Mouse (Mus musculus) lung, adult 18-20 months (tissue): ENCODE results near the gene Ints14.
A peak's percentile ranks its signal among the peaks of the same experiment; 100 is the strongest.
"Not testable (repeated sequence)": the region's sequence is repeated elsewhere in the genome, so short reads cannot be mapped to it uniquely, and the experiment has no call there.

Experiments
- DNase-seq, 2 experiments: peaks; one replicate each; pipeline ENCODE4 v3.0.0; 2022; ENCODE audit warnings: mixed read lengths in 2 of 2

Ints14 gene

DNA sequence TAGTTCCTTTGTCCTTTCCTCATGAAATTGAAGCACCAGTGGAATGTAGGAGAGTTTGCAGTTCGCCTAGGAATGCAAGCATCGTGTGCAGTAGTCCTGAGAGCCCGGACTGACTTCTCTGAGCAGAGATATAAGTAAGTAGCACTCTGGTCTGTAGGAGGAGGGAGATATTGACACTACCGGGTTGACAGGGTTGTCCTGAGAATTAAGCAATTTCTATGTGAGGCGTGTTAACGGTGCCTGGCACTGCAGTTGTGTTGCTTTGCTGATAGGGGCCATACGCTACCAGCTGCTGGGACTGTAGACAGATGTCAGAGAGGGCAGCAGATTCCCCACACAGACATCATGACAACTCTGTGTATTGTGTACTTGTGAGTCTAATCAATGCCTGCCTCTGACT is 7.5 kb upstream of the Ints14 start:
- no peak for DNase-seq

DNA sequence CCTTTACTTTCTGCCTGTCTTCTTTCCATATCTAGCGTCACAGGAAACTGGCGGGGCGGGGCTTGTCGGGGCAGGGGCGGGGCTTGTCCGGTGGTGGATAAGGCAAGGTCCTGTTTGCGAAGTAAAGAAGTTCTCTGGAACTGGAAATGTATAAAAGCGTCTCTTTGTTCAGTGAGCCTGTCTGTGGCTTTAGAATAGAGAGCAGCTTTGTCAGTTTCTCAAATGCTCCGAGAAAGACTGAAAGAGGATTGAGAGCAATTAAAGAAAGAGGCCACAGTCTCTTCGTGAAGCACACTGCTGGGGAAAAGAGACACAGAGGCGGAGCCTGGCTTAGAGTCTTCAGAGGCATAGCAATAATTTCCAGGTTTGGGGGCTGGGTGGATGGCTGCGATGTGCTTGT is 4.4 kb upstream of the Ints14 start:
- no peak for DNase-seq

DNA sequence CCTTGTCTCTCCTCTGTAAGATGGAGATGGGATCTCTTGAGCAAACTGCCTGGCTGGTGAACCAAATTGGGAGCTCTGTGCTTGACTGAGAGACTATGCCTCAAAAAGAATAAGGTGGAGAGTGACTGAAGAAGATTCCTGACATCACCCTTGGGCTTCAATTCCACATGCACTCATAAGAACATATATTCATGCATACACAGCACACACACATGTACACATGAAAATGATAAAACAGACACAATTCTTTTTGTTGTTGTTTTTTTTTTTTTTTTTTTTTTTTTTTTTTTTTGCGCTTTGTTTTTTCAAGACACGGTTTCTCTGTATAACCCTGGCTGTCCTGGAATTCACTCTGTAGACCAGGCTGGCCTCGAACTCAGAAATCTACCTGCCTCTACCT is 3.4 kb upstream of the Ints14 start:
- DNase-seq: no peak

DNA sequence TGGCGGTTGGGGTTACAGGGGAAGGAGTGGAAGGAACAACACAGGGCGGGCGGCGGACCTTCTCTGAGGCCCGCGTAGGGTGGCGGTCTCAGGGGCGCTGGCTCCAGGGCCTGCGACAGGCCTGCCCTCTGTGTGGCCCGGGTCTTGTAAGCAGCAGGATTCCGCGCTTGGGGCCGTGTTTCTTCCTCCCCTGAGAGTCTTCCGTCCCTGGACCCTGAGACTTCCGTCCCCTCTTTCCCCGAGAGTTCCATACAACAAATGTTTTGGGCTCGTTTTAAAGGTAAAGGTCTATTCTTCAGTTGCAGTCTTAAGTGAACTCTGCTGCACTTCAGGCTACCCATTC is 244 bp downstream of the Ints14 start:
- DNase-seq: no peak

DNA sequence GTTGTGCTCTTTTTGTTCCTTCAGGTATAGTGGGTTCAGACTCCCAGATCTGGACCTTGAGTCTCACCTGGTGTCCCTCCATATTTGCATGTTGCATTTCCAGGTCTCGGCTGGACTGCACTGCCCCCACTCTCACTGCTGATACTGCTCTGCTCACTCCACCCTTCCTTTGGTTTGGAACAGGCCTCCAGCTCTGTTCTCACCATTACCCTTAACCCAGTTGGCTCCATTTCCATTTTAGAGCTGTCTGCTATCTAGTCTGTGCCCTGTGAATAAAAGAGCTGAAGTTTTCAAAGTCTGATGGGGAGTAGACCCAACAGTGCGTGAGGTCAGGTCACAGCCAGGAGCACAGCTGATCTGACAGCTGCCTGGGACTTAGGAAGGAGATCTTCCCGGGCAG is 19.8 kb downstream of the Ints14 start:
- DNase-seq: no peak

DNA sequence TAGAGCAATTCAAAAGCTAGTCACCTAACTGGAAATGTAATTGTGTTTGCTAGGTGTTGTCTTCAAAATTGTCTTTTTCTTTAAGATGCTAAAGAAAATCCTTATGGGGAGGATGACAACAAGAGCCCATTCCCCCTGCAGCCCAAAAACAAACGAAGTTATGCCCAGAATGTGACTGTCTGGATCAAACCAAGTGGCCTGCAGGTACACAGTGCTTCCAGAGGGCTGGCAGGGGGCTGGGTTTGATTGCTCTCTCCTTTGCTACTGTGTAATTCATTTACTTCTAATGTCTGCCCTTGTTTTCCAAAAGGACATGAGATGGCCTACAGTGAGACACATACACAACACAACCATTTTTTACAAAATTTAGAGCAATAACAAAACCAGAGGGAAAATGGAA is 21.2 kb downstream of the Ints14 start:
- DNase-seq: no peak

DNA sequence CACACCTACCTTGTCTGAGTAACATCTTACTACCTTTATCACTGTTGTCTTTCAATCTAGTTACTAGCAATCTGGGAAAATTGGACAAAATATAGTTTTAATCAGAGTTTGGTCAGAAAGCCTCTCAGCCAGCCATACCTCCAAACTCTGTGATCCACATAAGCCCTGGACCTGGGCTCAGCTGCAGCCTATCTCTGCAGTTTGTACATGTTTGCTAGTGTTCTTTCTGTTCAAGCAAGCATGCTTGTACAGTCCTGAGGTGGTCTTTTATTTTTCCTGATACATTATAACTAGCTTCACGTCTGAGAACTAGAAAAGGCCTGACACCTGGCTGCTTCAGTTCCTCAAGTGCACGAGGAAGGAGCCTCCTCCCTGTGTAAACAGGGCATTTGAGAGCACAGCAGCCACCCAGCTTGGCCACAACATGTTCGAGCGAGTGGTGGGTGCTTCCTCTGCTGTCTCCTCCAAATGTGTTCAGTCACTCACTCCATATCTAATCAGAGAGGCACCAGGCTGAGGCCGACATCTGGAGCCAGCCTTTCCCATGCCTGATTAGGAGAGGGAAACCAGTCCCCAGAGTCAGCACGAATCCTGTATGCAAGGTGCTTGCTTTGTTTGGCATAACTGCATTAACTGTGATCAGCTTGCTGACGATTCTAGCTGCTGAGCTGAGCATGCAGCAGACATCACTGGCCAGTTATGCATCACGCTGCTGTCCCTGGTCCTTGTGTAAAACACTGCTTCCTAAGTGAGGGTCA is 24.5 kb downstream of the Ints14 start:
- no peak for DNase-seq

DNA sequence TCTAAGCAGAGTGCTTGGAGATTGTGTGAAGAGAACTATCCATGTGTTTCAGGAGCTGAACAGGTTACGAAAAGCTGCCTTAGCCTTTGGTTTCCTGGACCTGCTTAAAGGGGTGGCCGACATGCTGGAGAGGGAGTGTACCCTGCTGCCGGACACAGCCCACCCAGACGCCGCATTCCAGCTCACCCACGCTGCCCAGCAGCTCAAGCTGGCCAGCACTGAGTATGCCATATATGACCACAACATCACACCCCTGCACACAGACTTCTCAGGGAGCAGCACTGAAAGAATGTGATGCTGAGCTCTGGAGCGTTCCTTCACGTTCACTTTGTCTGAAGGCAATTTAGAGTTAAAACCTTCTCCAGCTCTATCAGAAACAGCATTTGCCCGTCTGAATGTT is 25.1 kb downstream of the Ints14 start:
- no peak for DNase-seq

DNA sequence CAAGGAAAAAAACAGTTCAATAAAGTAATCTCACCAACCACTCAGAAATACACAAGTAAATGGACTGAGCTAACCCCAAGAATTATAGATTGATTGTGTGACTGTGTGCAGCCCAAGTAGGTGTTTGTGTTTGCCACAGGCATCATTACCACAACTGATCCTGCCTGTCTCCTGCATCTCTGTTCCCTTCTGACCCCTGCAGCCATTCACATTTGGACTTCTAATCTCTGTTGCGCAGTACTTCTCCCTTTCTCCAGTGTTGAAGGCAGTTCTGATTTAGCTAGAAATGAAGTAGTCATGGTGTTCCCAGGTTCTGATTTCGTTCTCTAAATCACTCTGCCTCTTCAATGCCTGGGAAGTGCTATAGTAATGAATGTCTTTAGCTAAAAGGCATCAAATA is 26.9 kb downstream of the Ints14 start:
- no peak for DNase-seq

DNA sequence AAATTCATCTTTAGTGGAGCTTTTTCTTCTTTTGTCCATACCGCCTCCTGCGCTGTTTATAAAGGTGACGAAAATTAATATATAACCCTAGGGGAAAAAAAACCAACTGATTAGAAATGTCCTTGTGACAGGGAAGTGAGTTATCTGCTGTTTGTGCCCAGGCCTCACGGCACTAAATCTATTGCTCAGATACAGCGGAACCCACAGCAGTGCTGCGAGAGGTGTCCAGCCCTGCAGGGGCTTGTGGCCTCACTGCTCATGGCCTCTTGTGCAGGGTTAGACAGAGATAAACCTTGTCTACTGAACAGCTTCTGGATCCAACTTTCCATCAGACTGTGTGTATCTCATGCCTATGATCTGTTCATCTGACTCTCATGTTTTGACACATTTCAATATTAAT is 27.7 kb downstream of the Ints14 start:
- DNase-seq: no peak

DNA sequence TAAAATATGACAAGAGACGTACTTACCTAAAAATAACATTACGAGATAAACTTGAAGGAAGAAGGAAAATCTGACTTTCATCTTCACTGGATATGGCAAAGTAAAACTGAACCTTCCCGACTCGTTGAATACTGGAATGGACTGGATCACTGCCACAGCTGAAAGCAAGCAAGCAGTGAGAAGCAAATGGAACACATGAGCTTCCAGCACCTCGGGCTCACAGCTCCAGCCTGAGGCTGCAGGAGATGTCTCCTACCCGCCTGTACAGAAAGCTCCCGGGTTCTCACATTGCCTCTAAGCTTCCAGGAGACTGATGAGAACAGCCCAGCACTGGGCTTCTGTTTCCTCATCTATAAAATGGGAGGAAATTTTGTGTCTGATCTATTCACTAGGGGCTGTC is 29.6 kb downstream of the Ints14 start:
- no peak for DNase-seq

DNA sequence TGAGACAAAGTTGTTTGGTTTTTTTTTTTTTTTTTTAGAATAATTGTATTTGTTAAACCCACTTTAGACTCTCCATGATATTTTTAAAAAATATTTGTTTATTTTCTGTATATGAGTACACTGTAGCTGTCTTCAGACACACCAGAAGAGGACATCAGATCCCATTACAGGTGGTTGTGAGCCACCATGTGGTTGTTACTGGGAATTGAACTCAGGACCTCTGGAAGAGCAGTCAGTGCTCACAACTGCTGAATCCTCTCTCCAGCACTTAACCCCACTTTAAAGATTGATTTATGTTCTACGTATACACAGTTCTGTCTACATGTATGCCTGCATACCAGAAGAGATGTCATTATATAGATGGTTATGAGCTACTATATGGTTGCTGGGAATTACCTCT is 34.8 kb downstream of the Ints14 start:
- DNase-seq: not testable (repeated sequence)

DNA sequence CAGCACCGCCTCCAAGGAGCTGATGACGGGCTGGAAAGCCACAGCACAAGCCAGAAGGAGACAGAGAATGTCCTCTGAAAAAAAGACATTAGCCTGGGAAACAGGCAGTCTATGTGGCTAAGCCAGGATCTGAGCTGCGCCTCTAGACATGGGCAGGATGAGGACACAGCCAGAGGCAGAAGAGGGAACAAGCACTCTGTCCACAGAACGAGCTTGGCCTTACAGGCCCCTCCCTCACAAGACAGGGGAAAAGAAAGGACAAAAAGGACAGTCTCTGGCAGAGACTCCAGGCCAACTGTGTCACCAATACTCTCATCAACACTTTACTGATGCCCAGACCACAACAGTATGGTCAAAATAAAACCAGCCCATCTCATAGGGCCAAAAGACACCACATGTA is 40.8 kb downstream of the Ints14 start:
- DNase-seq: no peak

DNA sequence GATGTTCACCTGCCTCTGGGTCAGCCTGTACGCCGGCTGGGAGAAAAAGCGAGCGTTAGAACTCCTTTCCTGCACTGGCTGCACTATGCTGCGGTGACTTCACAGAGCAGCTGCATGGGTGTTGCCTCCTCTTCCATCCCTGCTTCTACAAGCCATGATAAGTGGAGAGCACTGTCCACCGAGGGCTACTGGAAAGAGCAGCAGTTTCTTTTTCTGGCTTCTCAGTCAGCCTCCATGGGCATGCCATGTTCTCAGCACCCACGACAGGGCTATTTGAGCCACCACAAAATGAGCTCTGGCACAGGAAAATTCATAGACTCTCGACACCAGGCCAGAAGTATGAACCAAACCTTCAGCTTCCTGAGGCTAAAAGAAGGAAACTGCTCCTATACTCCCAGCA is 45.0 kb downstream of the Ints14 start:
- DNase-seq: no peak

DNA sequence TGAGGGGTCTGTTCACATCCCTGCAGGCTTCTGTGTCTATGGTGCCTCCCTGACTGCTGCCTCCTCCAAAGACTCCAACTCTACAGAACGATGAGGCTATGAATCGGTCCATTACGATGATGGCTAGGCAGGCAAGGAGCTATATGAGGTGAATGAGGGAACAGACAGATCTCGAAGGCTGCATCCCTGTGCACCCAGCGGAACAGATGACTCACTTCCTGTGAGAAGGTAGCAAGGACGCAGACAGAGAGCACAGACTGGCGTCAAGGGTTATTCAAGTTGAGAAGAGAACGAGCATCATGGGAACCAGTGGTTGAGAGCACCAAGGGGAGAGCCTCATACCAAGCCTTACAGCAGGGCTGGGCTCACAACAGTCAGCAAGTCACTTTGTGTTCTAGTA is 49.9 kb downstream of the Ints14 start:
- no peak for DNase-seq

DNA sequence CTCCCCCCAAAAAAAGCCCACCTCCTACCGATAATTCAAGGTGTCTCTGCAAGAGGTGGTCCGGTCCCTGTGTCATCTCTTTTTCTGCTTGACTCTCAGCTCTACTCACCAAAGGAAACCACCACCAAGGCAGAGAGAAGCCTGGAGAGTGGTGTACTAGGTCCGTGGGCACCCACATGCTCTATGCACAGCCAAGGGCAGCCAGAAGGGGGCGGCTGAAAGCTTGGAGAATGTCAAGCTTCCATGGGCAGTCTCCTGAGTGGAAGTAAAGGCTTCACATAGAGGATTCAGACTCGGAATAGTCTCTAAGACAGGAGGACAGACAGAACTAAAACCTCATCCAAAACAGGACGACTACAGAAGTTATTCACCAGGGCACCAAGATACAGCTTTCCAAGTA is 50.6 kb downstream of the Ints14 start:
- peak; percentile 43 to 58 for DNase-seq

DNA sequence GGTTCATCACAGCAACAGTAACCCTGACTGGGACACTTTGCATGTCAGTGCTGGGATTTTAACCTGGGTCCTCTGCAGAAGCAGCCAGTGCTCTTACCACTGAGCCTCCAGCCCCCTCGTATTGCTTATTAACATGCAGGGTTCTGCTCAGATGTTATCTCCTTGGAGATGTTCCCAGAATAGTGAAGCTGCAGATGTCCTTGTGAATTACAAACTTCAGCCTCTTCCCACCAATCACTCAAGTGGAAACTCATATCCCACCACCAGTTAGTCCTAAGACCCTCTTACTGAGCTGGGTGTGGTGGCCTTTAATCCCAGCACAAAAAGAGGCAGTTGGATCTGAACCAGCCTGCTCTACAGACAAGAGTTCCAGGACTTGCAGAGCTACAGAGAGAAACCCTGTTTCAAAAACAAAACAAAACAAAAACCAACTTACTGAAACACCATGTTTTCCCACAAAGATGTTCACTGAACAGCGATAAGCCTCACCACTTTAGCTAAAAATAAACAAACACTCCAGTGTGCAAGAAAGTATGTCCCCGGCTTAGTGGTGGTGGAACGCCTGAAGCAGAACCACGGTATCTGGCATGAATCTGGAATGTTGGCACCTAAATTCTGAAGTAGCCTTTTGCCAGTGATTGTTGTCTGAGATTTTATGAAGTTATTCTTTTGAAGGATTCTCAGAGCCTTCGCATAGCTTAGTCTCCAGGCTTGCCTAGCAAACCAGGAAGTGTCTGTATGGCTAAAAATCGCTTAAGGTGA is 54.9 kb downstream of the Ints14 start:
- DNase-seq: peak in 1 of 2 experiments; percentile 36

DNA sequence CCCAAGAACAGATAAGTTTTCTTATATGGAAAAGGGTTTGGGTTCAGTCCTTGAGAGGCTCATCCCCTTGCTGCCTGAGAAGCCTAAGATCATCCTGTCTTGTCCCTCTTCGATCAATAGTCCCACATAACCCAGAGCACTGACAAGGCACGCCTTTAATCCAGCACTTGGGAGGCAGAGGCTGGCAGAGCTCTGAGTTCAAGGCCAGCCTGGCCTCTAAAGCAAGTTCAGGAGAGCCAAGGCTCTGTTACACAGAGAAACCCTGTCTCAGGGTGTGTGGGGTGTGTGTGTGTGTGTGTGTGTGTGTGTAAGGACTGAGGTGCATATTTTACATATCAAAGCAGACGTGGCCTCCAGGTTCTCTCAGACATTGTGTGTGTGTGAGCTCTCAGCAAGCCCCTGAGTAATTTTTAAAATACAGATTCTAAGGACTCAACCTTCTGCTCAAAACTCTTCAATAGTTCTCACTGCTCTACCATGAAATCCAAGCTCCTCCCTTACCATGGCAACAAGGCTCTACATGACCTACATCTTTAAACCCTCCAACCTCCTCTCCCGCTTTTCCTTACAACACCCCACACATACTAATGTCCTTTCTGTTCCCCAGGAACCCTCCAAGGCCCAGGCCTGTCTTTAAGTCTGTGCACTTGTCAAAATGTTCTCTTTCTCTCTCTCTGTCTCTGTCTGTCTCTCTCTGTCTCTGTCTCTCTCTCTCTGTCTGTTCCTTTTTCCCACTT is 55.7 kb downstream of the Ints14 start:
- no peak for DNase-seq

DNA sequence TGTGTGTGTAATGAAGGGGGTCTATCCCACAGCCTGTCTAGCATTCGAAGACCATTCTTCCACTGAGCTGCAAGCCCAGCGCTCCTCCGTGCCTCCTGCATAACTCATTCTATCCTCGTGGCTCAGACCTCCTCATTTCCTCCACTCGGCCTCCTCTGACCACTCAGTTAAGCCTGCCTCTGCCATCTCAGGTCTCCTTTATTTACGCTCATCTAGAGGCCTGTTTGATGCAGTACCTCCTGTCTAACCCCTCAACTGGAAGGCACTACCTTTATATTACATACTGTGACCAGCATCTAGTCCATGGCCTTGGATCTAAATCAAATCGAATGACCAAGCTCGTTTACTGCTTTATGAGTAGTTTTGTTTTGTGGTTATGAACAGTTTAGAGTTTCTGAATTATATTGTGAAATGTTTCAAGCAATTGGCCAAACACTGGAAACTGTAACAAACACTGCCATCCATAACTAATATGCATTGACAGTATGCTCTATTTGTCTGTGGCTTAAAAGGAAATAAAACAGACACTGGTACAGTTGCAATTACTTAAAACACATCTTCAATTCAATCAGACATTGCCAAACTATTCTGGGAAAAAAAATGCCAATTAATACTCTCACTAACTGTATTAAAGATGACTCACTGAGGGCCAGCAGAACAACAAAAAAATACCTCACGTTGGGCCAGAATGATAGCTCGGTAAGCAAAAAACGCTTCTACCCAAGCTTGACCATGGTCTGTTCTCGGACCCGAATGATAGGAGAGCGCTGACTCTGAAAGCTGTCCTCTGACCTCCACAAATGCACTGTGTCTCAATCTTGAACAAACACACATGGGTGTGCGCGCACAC is 56.5 kb downstream of the Ints14 start:
- no peak for DNase-seq

DNA sequence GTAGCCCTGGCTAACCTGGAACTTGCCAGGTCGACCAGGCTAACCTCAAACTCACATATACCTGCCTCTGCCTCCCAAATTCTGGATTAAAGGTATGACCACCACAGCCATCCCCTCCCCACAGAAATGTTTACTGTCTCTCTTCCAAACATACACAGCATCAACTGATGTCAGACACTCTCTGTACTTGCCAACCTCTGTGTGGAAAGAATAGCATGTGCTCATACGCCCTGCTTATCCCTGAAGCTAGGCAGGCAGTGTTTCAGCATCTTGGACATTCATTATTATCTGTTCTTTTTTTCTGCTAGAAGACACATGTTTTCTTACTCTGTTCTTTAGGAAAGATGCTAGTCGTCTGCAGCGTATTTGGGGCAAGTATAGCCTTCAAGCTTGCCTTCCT is 57.2 kb downstream of the Ints14 start:
- DNase-seq: no peak

DNA sequence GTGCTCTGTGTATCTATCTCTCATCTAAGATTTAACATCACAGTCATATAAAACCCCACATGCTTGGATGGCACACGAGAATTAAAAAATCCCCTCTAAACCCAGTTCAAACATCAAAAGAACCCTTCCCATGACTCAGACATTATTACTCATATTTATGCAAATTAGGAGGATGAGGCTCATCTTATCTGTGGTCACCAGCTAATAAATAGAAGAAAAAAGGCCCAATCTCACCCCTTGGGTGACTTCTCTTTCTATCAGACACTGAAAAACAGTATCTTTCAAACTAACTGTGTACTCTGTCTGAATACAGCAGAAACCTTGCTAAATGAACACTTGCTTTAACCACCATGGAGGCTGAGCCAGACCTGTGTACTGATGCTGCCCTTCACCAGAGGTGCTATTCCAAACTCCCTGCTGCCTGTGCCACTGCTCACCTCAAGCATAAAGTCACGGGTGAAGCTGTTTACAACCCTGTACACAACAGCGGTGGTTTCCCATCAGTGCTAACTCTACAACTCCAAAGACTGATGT is 58.0 kb downstream of the Ints14 start:
- no peak for DNase-seq

DNA sequence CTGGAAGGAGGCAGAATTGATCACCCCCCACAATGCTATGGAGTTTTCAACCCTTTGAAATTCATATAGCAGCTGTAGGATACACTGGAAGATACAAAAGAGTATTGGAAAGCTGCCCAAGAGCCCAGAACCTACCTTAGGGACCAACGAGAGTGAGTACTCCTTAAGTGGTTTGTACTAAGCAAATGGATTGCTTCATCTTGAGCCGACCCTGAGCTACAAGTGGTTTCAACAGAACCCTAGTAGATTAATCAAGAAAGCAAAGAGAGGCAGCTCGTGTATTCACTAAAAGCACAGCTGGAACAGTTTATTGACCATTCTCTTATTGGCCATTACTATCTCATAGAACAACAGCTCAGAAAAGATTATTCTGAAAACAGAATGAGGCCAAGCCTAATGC is 58.4 kb downstream of the Ints14 start:
- DNase-seq: peak; percentile 27 to 68

DNA sequence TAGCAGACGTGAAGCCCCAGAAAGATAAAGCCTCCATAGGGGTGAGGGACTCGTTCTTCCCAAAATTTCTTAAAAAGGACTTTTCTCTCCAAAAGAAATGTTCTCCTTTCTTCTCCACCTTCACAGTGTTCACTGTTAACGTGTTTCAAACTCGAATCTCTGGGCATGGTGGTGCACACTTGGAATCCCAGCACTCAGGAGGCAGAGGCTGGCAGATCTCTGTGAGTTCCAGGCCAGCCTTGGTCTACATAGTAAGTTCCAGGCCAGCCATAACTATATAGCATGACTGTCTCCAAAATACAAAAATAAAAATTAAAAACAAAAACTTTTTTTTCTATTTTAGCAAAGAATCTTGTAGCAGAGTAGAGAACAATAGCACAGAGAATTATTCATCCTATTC is 59.4 kb downstream of the Ints14 start:
- DNase-seq: no peak
